Mouse (Mus musculus) subcutaneous adipose tissue, adult 2 months (tissue): ENCODE measurements around the gene Pelp1. TPM values are rescaled to one million over a fixed set of nuclear protein-coding genes. Genes with fewer than 3 reads are reported as not detected.

Experiments used
- polyA plus RNA-seq: library from polyadenylated mRNA; depleted of rRNA; stranded (reverse); fragments of >200 nt; gene quantifications from 2 replicates; pipeline ENCODE4 v1.2.3, GENCODE M21; 2012; ENCODE audit warnings: low replicate concordance; rRNA removed

Gene Pelp1
- polyA plus RNA-seq = 20.8 and 30.6 TPM in 2 replicates

GRCm38 (mm10) chr11:70409594-70410296 lies at the start of gene Pelp1:
Pelp1 (minus strand) TSS chr11:70410031.

GRCm38 (mm10) chr11:70458688-70459600 lies 49.1 kb upstream of the Pelp1 start, which contains the start of gene Zmynd15:
Zmynd15 (plus strand) TSS chr11:70459433.

DNA sequence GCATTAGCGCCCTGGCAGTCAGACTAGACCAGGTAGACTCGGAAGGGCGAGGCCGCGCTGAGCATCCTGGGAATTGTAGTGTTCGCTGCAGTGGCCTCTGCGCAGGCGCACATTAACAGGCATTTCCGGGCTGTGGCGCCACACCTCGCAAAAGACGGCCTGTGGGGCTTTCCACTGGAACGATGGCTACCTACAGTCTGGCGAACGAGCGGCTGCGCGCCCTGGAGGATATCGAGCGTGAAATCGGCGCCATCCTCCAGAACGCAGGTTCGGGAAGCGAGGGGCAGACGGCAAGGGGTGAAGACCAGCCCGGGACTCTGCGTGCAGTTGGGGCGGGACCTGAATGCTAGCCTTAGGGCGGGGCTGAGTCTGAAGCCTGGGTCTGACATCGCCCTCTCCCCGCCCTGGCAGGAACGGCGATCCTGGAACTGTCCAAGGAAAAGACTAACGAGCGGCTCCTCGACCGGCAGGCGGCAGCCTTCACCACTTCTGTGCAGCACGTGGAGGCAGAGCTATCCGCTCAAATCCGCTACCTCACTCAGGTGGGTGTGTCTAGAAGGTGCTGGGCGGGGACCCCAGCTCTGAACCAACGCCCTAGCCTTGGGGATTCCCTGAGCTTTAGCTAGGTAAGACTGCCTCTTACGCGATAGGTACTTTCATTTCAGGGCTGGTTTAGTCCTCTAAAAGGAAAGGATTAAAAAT lies 42.1 kb upstream of the Pelp1 start, which contains the start of gene Med11:
Med11 (plus strand) TSS at position 123 of the 702 bp plus-strand sequence.

GRCm38 (mm10) chr11:70432048-70432894 lies 22.4 kb upstream of the Pelp1 start, which contains the start of gene Arrb2:
Arrb2 (plus strand) TSS chr11:70432635.

DNA sequence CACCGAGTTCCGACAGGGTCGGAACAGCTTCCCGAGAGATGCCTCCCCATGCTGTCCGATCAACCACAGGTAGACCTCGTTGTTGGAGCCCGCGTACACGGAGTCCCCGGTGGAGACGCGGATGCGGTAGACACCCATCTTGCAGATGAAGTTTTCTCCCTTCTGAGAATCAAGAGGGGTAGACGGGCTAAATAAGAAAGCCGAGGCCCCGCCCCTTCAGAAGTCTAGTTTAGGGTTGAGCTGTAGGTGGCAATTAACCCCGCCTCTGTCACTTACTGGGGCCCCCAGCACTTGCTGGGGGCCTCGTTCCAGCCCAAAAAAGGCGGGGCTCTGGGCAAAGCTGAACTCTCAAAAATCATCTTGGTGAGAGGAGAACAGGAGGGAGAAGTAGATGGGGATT lies 58.0 kb downstream of the Pelp1 start, which contains the start of gene Alox15:
Alox15 (minus strand) TSS at position 164 of the 400 bp plus-strand sequence.

Other genes starting within 250 kb of the Pelp1 start
- 3.5 and 5.8 TPM in 2 replicates for gene Slc16a11, start 197.3 kb downstream of the Pelp1 start, polyA plus RNA-seq
- gene Slc16a13, start 189.0 kb downstream of the Pelp1 start, polyA plus RNA-seq = 4.4 and 8.0 TPM in 2 replicates
- 15.2 and 24.6 TPM in 2 replicates for gene Bcl6b, start 180.2 kb downstream of the Pelp1 start, polyA plus RNA-seq
- gene 0610010K14Rik, start 172.1 kb downstream of the Pelp1 start, polyA plus RNA-seq = 56.7 and 89.9 TPM in 2 replicates
- 8.0 and 8.3 TPM in 2 replicates for gene Gm21988, start 170.2 kb downstream of the Pelp1 start, polyA plus RNA-seq
- 223 and 400 TPM in 2 replicates for gene Rnasek, start 170.2 kb downstream of the Pelp1 start, polyA plus RNA-seq
- gene Alox12, start 154.7 kb downstream of the Pelp1 start, polyA plus RNA-seq = 2.5 and 7.8 TPM in 2 replicates
- 0.19 and 16.2 TPM in 2 replicates for gene Alox12e, start 87.4 kb downstream of the Pelp1 start, polyA plus RNA-seq
- 2.7 and 62.7 TPM in 2 replicates for gene Alox15, start 58.0 kb downstream of the Pelp1 start, polyA plus RNA-seq
- 59.2 and 84.6 TPM in 2 replicates for gene Arrb2, start 22.6 kb upstream of the Pelp1 start, polyA plus RNA-seq
- gene Med11, start 41.9 kb upstream of the Pelp1 start, polyA plus RNA-seq = 25.2 and 25.9 TPM in 2 replicates
- gene Zmynd15, start 49.4 kb upstream of the Pelp1 start, polyA plus RNA-seq = 6.1 and 13.8 TPM in 2 replicates
- gene Cxcl16, start 50.0 kb upstream of the Pelp1 start, polyA plus RNA-seq = 22.2 and 63.5 TPM in 2 replicates
- 0.99 and 1.3 TPM in 2 replicates for gene Tm4sf5, start 95.2 kb upstream of the Pelp1 start, polyA plus RNA-seq
- 0.34 and 0.57 TPM in 2 replicates for gene Vmo1, start 104.6 kb upstream of the Pelp1 start, polyA plus RNA-seq
- gene Gltpd2, start 109.2 kb upstream of the Pelp1 start, polyA plus RNA-seq = 0.51 TPM in 1 of 2 replicates, not detected in the other
- gene Psmb6, start 115.3 kb upstream of the Pelp1 start, polyA plus RNA-seq = 334 and 427 TPM in 2 replicates
- gene Gm40193, start 122.9 kb upstream of the Pelp1 start, polyA plus RNA-seq = not detected in 2 replicates
- 41.2 and 46.2 TPM in 2 replicates for gene Pld2, start 130.0 kb upstream of the Pelp1 start, polyA plus RNA-seq
- gene Mink1, start 152.8 kb upstream of the Pelp1 start, polyA plus RNA-seq = 57.5 and 70.6 TPM in 2 replicates
- gene 4930544D05Rik, start 205.8 kb upstream of the Pelp1 start, polyA plus RNA-seq = not detected in 2 replicates
- 0.18 and 0.30 TPM in 2 replicates for gene Chrne, start 209.2 kb upstream of the Pelp1 start, polyA plus RNA-seq
- not detected in 2 replicates for gene Gp1ba, start 229.1 kb upstream of the Pelp1 start, polyA plus RNA-seq
- 99.1 and 107 TPM in 2 replicates for gene Rnf167, start 237.2 kb upstream of the Pelp1 start, polyA plus RNA-seq
- gene Slc25a11, start 237.4 kb upstream of the Pelp1 start, polyA plus RNA-seq = 138 and 142 TPM in 2 replicates
- gene Pfn1, start 244.6 kb upstream of the Pelp1 start, polyA plus RNA-seq = 915 and 1,415 TPM in 2 replicates
- 12.2 and 21.2 TPM in 2 replicates for gene Eno3, start 247.2 kb upstream of the Pelp1 start, polyA plus RNA-seq